Mouse (Mus musculus) G1E-ER4 (cell line): ENCODE data around the gene Rsrp1. TPM values are rescaled to one million over a fixed set of nuclear protein-coding genes. Genes with fewer than 3 reads are reported as not detected.

Source experiments
- GATA1 ChIP-seq: IDR thresholded peaks from one replicate; pipeline ENCODE4 v1.8.0; 2012; ENCODE audit warnings: low read length, inconsistent platforms
- polyA plus RNA-seq: library from polyadenylated mRNA; stranded (reverse); fragments of >175 nt; gene quantifications from 2 replicates; pipeline ENCODE4 v1.2.3, GENCODE M21; 2012

Rsrp1 gene
- polyA plus RNA-seq, 1 experiment, result 359 TPM

DNA sequence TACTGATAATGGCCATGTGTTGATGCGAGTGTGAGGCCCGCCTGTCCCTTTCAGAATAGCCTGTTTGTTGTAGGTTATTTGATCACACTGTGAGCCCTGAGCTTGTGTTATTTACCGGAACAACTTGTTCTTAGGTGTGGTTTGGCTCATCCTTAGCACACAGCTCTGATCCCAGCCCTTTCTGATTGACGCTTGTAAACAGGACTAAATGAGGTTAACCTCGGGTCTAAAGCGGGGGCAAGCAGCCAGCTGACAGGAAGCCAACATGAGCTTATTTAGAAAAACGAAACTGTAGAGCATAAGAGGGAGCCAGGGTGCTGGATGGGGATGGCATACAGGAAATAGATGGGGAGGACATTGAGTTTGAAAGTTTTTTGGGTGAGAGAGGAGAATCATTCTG lies 5.0 kb upstream of the Rsrp1 start:
- TF ChIP-seq GATA1, result no peak

- TF ChIP-seq GATA1, result no peak
Measured at GRCm38 (mm10) chr4:134919733-134920540, 3.5 kb upstream of the Rsrp1 start.

DNA sequence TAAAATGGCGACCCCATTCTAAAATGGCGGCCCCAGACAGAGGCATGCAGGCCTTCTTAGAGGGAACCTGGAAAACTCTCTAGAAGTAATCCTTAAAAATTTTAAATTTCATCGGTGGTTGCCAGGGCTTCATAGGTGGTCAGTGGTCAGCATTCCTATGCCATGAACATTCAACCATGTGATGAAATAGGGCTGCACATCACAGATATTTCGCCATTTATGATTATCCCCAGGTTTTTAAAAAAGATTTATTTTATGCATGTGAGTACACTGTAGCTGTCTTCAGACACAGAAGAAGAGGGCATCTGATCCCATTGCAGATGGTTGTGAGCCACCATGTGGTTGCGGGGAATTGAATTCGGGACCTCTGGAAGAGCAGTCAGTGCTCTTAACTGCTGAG lies 2.8 kb upstream of the Rsrp1 start:
- no peak for TF ChIP-seq GATA1

GRCm38 (mm10) chr4:134921703-134922102 lies 1.7 kb upstream of the Rsrp1 start:
- no peak for TF ChIP-seq GATA1

- no peak for TF ChIP-seq GATA1
Measured at GRCm38 (mm10) chr4:134922111-134922924, 1.1 kb upstream of the Rsrp1 start.

GRCm38 (mm10) chr4:134922925-134923244 lies 507 bp upstream of the Rsrp1 start:
- no peak for TF ChIP-seq GATA1

GRCm38 (mm10) chr4:134924019-134924741 lies 788 bp downstream of the Rsrp1 start:
- no peak for TF ChIP-seq GATA1

DNA sequence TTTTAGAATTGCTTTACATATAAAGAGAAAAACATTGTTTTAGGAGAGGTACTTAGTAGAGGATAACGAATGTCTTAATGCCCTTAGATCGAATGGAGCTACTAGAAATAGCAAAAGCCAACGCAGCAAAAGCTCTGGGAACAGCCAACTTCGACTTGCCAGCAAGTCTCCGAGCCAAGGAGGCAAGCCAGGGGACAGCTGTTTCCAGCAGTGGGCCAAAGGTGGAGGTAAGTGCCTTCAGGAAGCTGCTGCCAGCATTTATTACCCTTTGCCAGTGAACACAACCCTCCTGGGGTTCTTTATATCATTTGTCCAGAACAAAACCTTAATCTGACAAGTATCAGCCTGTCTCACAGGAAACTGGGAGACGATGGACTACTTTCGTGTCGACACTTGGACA lies 1.8 kb downstream of the Rsrp1 start:
- no peak for TF ChIP-seq GATA1

GRCm38 (mm10) chr4:134927815-134928463 lies 4.5 kb downstream of the Rsrp1 start:
- no peak for TF ChIP-seq GATA1

DNA sequence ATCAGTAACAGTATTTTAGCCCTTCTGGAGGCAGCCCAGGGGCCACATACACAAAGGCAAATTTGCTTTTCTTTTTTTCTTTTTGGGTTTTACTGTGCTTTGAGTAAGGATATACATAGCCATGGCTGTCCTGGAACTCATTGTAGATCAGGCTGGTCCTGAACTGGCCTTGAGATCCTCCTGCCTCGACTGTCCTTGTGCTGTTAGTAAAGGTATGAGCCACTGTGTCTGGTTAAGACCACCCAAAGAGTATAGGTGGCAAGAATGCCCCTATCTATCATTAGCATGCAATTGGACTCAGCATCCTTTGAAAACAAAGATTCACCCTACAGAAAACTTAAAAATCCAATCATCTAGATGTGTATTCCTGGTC lies 5.1 kb downstream of the Rsrp1 start:
- no peak for TF ChIP-seq GATA1

DNA sequence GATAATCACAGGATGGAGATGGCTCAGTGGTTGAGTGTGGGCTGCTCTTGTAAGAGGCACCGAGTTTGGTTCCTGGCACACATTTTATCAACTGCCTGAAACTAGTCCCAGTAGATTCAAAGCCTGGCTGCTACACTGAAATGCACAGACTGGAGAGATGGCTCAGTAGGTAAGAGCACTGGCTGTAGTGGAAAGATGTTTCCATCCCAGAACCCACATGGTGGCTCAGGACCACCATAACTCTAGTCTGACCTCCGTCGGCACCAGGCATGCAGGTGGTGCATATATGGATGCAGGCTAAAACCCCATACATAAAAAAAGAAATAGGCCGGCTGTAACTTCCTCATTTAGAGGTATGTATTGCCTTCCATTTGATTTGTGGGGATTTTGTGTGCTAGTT lies 6.1 kb downstream of the Rsrp1 start:
- TF ChIP-seq GATA1, result no peak

DNA sequence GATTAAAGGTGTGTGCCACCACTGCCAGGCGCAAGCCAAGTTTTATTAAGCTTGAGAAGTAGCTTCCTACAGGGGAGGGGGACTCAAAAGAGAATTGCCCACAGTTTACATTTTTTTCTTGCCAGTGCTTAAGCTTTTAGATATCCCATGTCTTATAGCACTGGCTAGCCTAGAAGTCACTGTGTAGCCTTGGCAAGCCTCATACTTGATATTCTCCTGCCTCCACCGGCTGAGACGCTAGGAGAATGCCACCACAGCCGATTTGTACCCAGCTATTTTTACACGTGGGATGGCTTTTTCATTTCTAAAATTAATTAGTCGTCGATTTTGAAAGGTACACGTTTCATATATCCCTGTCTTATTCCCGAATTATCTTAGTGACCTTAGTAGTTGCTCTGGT lies 6.8 kb downstream of the Rsrp1 start:
- no peak for TF ChIP-seq GATA1

GRCm38 (mm10) chr4:134930684-134931481 lies 7.5 kb downstream of the Rsrp1 start, which contains the start of gene Syf2:
TSS of gene Syf2 (plus strand) at chr4:134930898.
- TF ChIP-seq GATA1, result no peak

GRCm38 (mm10) chr4:134937240-134938176 lies 14.1 kb downstream of the Rsrp1 start:
- TF ChIP-seq GATA1, result no peak
